Mouse (Mus musculus) spleen, adult 2 months (tissue): Measurements from ENCODE around the gene Fam124a.
A peak's percentile ranks its signal among the peaks of the same experiment; 100 is the strongest.

Experiments
- CTCF ChIP-seq: fragments of 200-500 bp; IDR thresholded peaks from 2 replicates; pipeline ENCODE4 v1.5.1; 2011; ENCODE audit warnings: mild to moderate bottlenecking, inconsistent platforms; ENCODE audit not compliant: insufficient read depth, insufficient read length, insufficient replicate concordance; ENCODE audit errors: extremely low read depth
- POLR2A ChIP-seq: fragments of 200-500 bp; IDR thresholded peaks from 2 replicates; pipeline ENCODE4 v1.6.1; 2011; ENCODE audit warnings: low read depth, low read length, inconsistent platforms

DNA sequence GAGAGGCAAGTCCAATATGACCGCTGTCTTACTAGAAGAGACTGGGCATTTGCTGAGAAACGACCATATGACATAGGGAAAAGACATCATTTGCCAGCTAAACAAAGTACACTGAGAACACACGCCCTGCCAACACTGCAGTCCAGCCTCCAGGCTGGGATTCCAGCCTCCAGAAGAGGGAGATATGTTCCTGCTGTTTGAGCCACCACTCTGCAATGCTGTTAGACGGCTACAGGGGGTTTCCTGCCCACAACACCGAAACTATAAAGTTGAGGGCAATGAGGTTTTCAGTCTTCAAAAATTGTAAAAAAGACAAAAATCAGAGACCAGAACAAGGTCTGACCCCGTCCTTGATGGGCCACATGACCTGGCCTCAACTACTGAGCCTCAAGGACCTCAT lies 83.6 kb downstream of the Fam124a start:
- TF ChIP-seq POLR2A (no peak), CTCF (peak; percentile 7; the same call in 1 of the 2 replicates)
